Mouse (Mus musculus): ENCODE data around the gene Cacna2d3. TPM values are rescaled to one million over a fixed set of nuclear protein-coding genes. Genes with fewer than 3 reads are reported as not detected.

Cacna2d3 gene
- polyA plus RNA-seq, 1 experiment, result 0.22 TPM

DNA sequence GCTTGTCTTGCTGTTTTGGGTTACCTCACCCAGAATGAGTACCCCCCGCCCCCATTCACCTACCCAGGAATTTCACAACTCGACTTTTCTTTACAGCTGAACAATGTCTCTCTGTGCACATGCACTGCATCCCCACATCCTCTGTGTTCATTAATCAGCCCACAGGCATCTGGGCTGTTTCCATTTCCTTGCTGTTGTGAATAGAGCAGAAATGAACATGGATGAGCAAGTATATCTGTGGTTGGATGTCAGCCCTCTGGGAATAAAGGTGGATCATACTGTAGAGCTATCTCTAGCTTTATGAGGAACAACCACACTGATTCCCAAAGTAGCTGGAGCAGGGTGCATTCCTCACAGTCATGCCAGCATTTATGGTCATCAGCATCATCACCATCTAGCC is 139.7 kb downstream of the Cacna2d3 start:
- Histone ChIP-seq H3K4me1 (ENCODE audit: control insufficient read depth, insufficient read depth, low read length) (peaks cover 3% of the 10 kb centered on the region; the same call in 1 of the 2 replicates), H3K4me3 (ENCODE audit: insufficient read depth, low read depth, low read length) (no peak overlapping the region), H3K27ac (ENCODE audit: insufficient read depth, low read depth, low read length) (no peak overlapping the region), H3K36me3 (ENCODE audit: control insufficient read depth, insufficient read depth, low read length) (no peaks in the 10 kb centered on the region), H3K27me3 (replicated peaks; ENCODE audit: control insufficient read depth, insufficient read depth, low read length) (no peaks in the 10 kb centered on the region)
- 54% methylated on average over 2 of the region's 2 CpGs for WGBS
- no peak for DNase-seq
- no peak for TF ChIP-seq POLR2A (IDR thresholded peaks at IDR 0.05; ENCODE audit: low read depth, low read length)
- TF ChIP-seq CTCF (conservative IDR thresholded peaks at IDR 0.05; ENCODE audit: insufficient read depth, insufficient read length, low read depth, low read length), result no peak

DNA sequence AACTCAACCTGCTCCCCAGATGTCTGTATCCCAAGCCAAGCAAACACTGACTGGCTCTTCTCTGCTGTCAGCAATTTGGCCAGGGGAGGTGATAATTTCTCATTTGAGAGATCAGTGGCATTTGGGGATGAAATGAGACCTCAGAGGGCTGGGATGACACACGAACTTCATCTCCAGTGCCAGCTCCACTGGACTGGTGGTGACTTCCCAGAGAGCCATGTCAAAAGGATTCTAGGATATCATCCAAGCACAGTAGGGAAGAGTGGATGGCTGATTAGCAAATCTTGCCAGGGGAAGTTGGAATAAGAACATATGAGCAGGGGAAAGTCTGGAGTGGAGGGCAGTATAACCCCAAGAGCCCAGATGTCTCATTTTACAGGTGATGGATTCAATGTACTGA is 143.9 kb downstream of the Cacna2d3 start:
- no peak overlapping the region for H3K27ac ChIP-seq (ENCODE audit: insufficient read depth, low read depth, low read length)
- 60% methylated on average over 1 of the region's 1 CpGs for WGBS
- no peak for DNase-seq
- H3K4me1 ChIP-seq (ENCODE audit: control insufficient read depth, insufficient read depth, low read length), result no peaks in the 10 kb centered on the region
- H3K27me3 ChIP-seq (replicated peaks; ENCODE audit: control insufficient read depth, insufficient read depth, low read length), result no peaks in the 10 kb centered on the region
- TF ChIP-seq CTCF (conservative IDR thresholded peaks at IDR 0.05; ENCODE audit: insufficient read depth, insufficient read length, low read depth, low read length), result no peak
- no peak for TF ChIP-seq POLR2A (IDR thresholded peaks at IDR 0.05; ENCODE audit: low read depth, low read length)
- no peaks in the 10 kb centered on the region for H3K36me3 ChIP-seq (ENCODE audit: control insufficient read depth, insufficient read depth, low read length)
- H3K4me3 ChIP-seq (ENCODE audit: insufficient read depth, low read depth, low read length), result no peak overlapping the region

DNA sequence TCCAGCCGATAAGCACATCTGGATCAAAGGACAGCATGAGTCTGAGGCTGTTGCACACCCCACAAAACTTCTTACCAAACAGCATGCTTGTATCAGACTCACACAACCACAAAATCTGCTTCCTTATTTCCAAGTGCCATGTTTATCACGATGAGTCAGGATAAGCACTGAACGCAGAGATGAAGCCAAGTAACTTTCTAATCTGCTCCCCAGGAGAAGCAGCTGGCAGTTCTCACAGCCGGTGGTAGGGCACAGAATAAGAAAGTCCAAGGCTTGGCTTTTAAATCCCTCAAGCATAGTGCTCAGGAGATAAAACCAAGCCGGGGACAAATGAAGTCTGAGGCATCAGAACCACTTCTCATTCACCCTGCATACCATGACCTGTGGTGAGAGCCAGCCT is 146.1 kb downstream of the Cacna2d3 start:
- Histone ChIP-seq H3K4me3 (ENCODE audit: insufficient read depth, low read depth, low read length) (no peak overlapping the region), H3K27me3 (replicated peaks; ENCODE audit: control insufficient read depth, insufficient read depth, low read length) (no peaks in the 10 kb centered on the region), H3K27ac (ENCODE audit: insufficient read depth, low read depth, low read length) (no peak overlapping the region), H3K36me3 (ENCODE audit: control insufficient read depth, insufficient read depth, low read length) (no peaks in the 10 kb centered on the region), H3K4me1 (ENCODE audit: control insufficient read depth, insufficient read depth, low read length) (no peaks in the 10 kb centered on the region)
- no peak for TF ChIP-seq CTCF (conservative IDR thresholded peaks at IDR 0.05; ENCODE audit: insufficient read depth, insufficient read length, low read depth, low read length)
- TF ChIP-seq POLR2A (IDR thresholded peaks at IDR 0.05; ENCODE audit: low read depth, low read length), result no peak
- 48% methylated on average over 5 of the region's 5 CpGs for WGBS
- no peak for DNase-seq

DNA sequence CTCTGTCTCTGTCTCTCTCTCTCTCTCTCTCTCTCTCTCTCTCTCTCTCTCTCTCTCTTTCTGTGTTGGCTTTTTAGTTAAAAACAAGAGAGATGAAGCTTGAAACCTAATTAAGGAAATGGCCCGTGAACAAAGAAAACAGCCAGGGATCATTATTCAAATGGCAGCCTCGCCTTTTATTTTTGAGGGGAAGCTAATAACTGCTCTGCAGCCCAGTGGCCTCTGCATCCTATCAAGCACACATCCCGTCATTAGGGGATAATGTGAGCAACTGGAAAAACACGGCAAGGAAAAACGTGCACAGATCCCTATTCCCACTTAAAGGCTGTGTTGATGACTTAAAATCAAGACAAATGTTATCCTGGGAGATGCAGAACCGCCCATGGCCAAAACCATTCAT is 159.0 kb downstream of the Cacna2d3 start:
- H3K27me3 ChIP-seq (replicated peaks; ENCODE audit: control insufficient read depth, insufficient read depth, low read length), result no peaks in the 10 kb centered on the region
- no peaks in the 10 kb centered on the region for H3K4me1 ChIP-seq (ENCODE audit: control insufficient read depth, insufficient read depth, low read length)
- WGBS, result 8% methylated on average over 6 of the region's 6 CpGs
- no peak overlapping the region for H3K27ac ChIP-seq (ENCODE audit: insufficient read depth, low read depth, low read length)
- no peaks in the 10 kb centered on the region for H3K36me3 ChIP-seq (ENCODE audit: control insufficient read depth, insufficient read depth, low read length)
- TF ChIP-seq POLR2A (IDR thresholded peaks at IDR 0.05; ENCODE audit: low read depth, low read length), result no peak
- no peak for DNase-seq
- no peak overlapping the region for H3K4me3 ChIP-seq (ENCODE audit: insufficient read depth, low read depth, low read length)

DNA sequence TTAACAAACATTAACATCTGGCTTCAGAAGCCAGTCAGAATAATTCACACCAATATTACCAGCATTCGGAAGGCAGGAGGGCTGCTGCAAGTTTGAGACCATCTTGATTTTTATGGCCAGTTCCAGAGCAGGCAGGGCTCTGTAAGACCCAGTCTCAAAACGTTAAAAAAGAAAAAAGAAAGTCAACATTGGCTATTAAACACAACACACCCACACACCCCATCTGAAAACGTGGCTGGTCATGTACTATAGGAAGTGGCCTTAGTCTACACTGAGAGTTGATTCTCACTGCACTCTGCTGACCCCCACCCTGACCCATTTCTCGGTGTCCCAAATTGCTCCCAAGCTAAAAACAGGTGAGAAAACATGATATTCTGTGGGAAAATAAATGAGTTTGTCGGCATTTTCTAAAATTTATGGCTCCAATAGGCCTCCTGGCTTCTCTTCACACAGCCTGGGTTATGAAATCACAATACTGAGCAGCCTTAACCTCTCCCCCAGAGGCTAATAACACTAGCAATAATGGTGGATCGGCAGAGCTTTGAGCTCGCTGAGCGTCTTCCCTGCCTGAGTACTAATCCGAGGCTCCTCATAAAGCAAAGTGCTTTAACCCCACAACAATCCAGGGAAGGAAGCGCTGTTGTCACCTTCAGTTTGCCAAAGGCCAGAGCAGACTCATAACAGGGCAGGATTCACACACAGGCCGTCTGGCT is 160.4 kb downstream of the Cacna2d3 start:
- WGBS, result 50% methylated on average over 11 of the region's 11 CpGs
- DNase-seq, result no peak
- H3K4me1 ChIP-seq (ENCODE audit: control insufficient read depth, insufficient read depth, low read length), result no peaks in the 10 kb centered on the region
- H3K36me3 ChIP-seq (ENCODE audit: control insufficient read depth, insufficient read depth, low read length), result no peaks in the 10 kb centered on the region
- TF ChIP-seq POLR2A (IDR thresholded peaks at IDR 0.05; ENCODE audit: low read depth, low read length) (no peak), CTCF (conservative IDR thresholded peaks at IDR 0.05; ENCODE audit: insufficient read depth, insufficient read length, low read depth, low read length) (no peak)
- no peak overlapping the region for H3K27ac ChIP-seq (ENCODE audit: insufficient read depth, low read depth, low read length)
- H3K27me3 ChIP-seq (replicated peaks; ENCODE audit: control insufficient read depth, insufficient read depth, low read length), result no peaks in the 10 kb centered on the region
- no peak overlapping the region for H3K4me3 ChIP-seq (ENCODE audit: insufficient read depth, low read depth, low read length)

DNA sequence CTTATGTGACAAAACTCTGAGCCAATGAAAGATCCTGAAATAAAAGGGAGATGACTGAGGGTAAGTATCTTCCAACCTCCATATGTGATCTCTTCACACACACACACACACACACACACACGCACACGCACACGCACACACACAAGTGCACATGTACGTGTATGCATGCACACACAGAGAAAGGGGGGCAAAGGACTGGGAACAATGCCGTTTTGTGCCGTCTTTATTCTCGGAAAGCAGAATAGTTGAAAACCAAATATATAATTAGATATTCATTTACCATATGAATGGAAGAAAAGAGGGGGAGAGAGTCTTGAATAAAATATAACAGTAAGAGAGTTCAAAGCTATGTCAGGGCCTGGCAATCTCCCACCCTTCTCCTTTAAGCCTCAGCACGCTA is 163.2 kb downstream of the Cacna2d3 start:
- 94% methylated on average over 8 of the region's 8 CpGs for WGBS
- no peaks in the 10 kb centered on the region for H3K27me3 ChIP-seq (replicated peaks; ENCODE audit: control insufficient read depth, insufficient read depth, low read length)
- H3K36me3 ChIP-seq (ENCODE audit: control insufficient read depth, insufficient read depth, low read length), result no peaks in the 10 kb centered on the region
- DNase-seq, result no peak
- H3K4me1 ChIP-seq (ENCODE audit: control insufficient read depth, insufficient read depth, low read length), result no peaks in the 10 kb centered on the region
- no peak overlapping the region for H3K27ac ChIP-seq (ENCODE audit: insufficient read depth, low read depth, low read length)
- TF ChIP-seq POLR2A (IDR thresholded peaks at IDR 0.05; ENCODE audit: low read depth, low read length) (no peak), CTCF (conservative IDR thresholded peaks at IDR 0.05; ENCODE audit: insufficient read depth, insufficient read length, low read depth, low read length) (no peak)
- no peak overlapping the region for H3K4me3 ChIP-seq (ENCODE audit: insufficient read depth, low read depth, low read length)

DNA sequence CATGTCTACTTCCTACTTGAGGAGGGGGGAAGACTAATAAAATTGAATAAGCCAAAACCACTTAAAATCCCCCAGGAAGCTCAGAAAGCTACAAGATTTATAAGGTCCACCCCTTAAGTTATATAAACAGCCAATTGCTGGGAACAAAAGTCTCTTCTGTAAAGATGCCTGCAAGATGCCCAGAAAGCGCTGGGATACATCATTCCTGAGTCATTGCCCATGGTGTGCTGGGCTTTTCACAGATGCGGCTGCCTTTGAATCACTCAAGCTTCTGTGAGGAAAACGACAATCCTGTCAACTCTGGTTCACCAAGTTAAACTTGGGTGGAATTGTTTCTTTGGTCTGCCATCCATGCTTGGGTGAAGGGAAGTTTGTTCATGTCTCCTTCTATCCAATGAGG is 165.5 kb downstream of the Cacna2d3 start:
- WGBS, result 90% methylated on average over 3 of the region's 3 CpGs
- H3K27me3 ChIP-seq (replicated peaks; ENCODE audit: control insufficient read depth, insufficient read depth, low read length), result no peaks in the 10 kb centered on the region
- no peaks in the 10 kb centered on the region for H3K36me3 ChIP-seq (ENCODE audit: control insufficient read depth, insufficient read depth, low read length)
- DNase-seq, result no peak
- TF ChIP-seq CTCF (conservative IDR thresholded peaks at IDR 0.05; ENCODE audit: insufficient read depth, insufficient read length, low read depth, low read length) (no peak), POLR2A (IDR thresholded peaks at IDR 0.05; ENCODE audit: low read depth, low read length) (no peak)
- no peak overlapping the region for H3K4me3 ChIP-seq (ENCODE audit: insufficient read depth, low read depth, low read length)
- H3K27ac ChIP-seq (ENCODE audit: insufficient read depth, low read depth, low read length), result no peak overlapping the region
- H3K4me1 ChIP-seq (ENCODE audit: control insufficient read depth, insufficient read depth, low read length), result no peaks in the 10 kb centered on the region

Data from kidney, adult 2 months (tissue).